ENCODE assay signal across 8 mouse cellular contexts in genomic region chr11:77077331-77077730, GRCm38 (mm10). TPM values are rescaled to one million over a fixed set of nuclear protein-coding genes. Genes with fewer than 3 reads are reported as not detected.
DNase-seq lines count a peak whose midpoint lies in the region; ATAC-seq and TF ChIP-seq lines count a peak whose summit lies in the region.
"Not testable (repeated sequence)": the region's sequence is repeated elsewhere in the genome, so short reads cannot be mapped to it uniquely, and the experiment has no call there.

No protein-coding gene starts in this region.

- H3K4me3 ChIP-seq in brown adipose tissue, adult 24 weeks (ENCODE audit: insufficient read depth, low read depth, low read length), result peak overlapping the region; percentile 89
- peak overlapping the region; percentile 93 for H3K4me3 ChIP-seq in forebrain, embryonic 11.5 days (ENCODE audit: low read depth, low read length)
- H3K4me3 ChIP-seq in heart, embryonic 13.5 days, result peak overlapping the region; percentile 78
- H3K4me3 ChIP-seq in intestine, embryonic 14.5 days (ENCODE audit: low read depth, low read length), result peak overlapping the region; percentile 62
- H3K4me3 ChIP-seq in limb, embryonic 12.5 days (replicated peaks), result peak overlapping the region; percentile 80
- peak overlapping the region; percentile 73 for H3K4me3 ChIP-seq in lung, embryonic 14.5 days (ENCODE audit: low read depth, low read length)
- peak overlapping the region; percentile 81 for H3K4me3 ChIP-seq in midbrain, postnatal 0 days (ENCODE audit: low read depth, low read length)
- peak overlapping the region; percentile 89 for H3K4me3 ChIP-seq in stomach, postnatal 0 days (ENCODE audit: low read depth, low read length)

- not testable (repeated sequence) for H3K27ac ChIP-seq in brown adipose tissue, adult 24 weeks (replicated peaks; ENCODE audit: low read depth, low read length); forebrain, embryonic 11.5 days (ENCODE audit: low read depth, low read length); intestine, embryonic 14.5 days (ENCODE audit: low read depth); limb, embryonic 12.5 days; lung, embryonic 14.5 days (ENCODE audit: low read depth); midbrain, postnatal 0 days (ENCODE audit: low read depth, low read length); stomach, postnatal 0 days (replicated peaks)
- peak overlapping the region; percentile 86; the same call in 1 of the 2 replicates for H3K27ac ChIP-seq in heart, embryonic 13.5 days (replicated peaks)

- not testable (repeated sequence) for TF ChIP-seq CTCF in lung, embryonic 14.5 days (IDR thresholded peaks at IDR 0.05; ENCODE audit: low read depth); midbrain, postnatal 0 days (IDR thresholded peaks at IDR 0.05); stomach, postnatal 0 days (IDR thresholded peaks at IDR 0.05; ENCODE audit: low read depth)

- ATAC-seq in forebrain, embryonic 11.5 days (replicated peaks; ENCODE audit: low FRiP score); heart, embryonic 13.5 days (ENCODE audit: extremely low read depth, insufficient number of reproducible peaks, low FRiP score, low TSS enrichment); intestine, embryonic 14.5 days (replicated peaks; ENCODE audit: low FRiP score, low TSS enrichment, low read depth); limb, embryonic 12.5 days (ENCODE audit: insufficient number of reproducible peaks, insufficient read depth, low FRiP score, low TSS enrichment, low read depth); lung, embryonic 14.5 days (ENCODE audit: insufficient read depth); midbrain, postnatal 0 days (ENCODE audit: low FRiP score); stomach, postnatal 0 days (ENCODE audit: low FRiP score, low TSS enrichment): not testable (repeated sequence)

- not testable (repeated sequence) for TF ChIP-seq EP300 in stomach, postnatal 0 days (optimal IDR thresholded peaks at IDR 0.05)

- peak overlapping the region; percentile 73 for H3K9ac ChIP-seq in forebrain, embryonic 11.5 days (ENCODE audit: low read length)
- peak overlapping the region; percentile 86 for H3K9ac ChIP-seq in heart, embryonic 13.5 days
- H3K9ac ChIP-seq in intestine, embryonic 14.5 days (ENCODE audit: low read length), result peak overlapping the region; percentile 76
- H3K9ac ChIP-seq in limb, embryonic 12.5 days (replicated peaks), result peak overlapping the region; percentile 88
- H3K9ac ChIP-seq in lung, embryonic 14.5 days, result peak overlapping the region; percentile 80
- H3K9ac ChIP-seq in midbrain, postnatal 0 days (replicated peaks; ENCODE audit: low read length, poor library complexity, severe bottlenecking), result peak overlapping the region; percentile 68
- H3K9ac ChIP-seq in stomach, postnatal 0 days (ENCODE audit: low read length), result peak overlapping the region; percentile 76; the same call in 1 of the 2 replicates

- 56% methylated on average over 4 of the region's 4 CpGs for WGBS in forebrain, embryonic 11.5 days
- WGBS in heart, embryonic 13.5 days, result 65% methylated on average over 4 of the region's 4 CpGs
- 70% methylated on average over 4 of the region's 4 CpGs for WGBS in intestine, embryonic 14.5 days
- WGBS in limb, embryonic 12.5 days, result 60% methylated on average over 4 of the region's 4 CpGs
- 69% methylated on average over 4 of the region's 4 CpGs for WGBS in lung, embryonic 14.5 days
- WGBS in midbrain, postnatal 0 days, result 50% methylated on average over 4 of the region's 4 CpGs
- 64% methylated on average over 4 of the region's 4 CpGs for WGBS in stomach, postnatal 0 days

- not testable (repeated sequence) for H3K9me3 ChIP-seq in forebrain, embryonic 11.5 days (ENCODE audit: control insufficient read depth, low read length); heart, embryonic 13.5 days; intestine, embryonic 14.5 days (ENCODE audit: control insufficient read depth, low read length); limb, embryonic 12.5 days; lung, embryonic 14.5 days (ENCODE audit: low read depth, low read length); midbrain, postnatal 0 days (ENCODE audit: low read length); stomach, postnatal 0 days (ENCODE audit: control insufficient read depth, low read length)

- not testable (repeated sequence) for H3K4me1 ChIP-seq in brown adipose tissue, adult 24 weeks (ENCODE audit: control insufficient read depth, insufficient read depth, insufficient read length, low read length); forebrain, embryonic 11.5 days (replicated peaks; ENCODE audit: control insufficient read depth, insufficient read depth, low read length); heart, embryonic 13.5 days; intestine, embryonic 14.5 days (replicated peaks; ENCODE audit: control insufficient read depth, insufficient read depth, low read length); limb, embryonic 12.5 days (replicated peaks); lung, embryonic 14.5 days (ENCODE audit: insufficient read depth); midbrain, postnatal 0 days (ENCODE audit: insufficient read depth, low read length); stomach, postnatal 0 days (replicated peaks; ENCODE audit: control insufficient read depth, insufficient read depth)

- not testable (repeated sequence) for H3K36me3 ChIP-seq in forebrain, embryonic 11.5 days (ENCODE audit: control insufficient read depth, insufficient read depth, low read length); stomach, postnatal 0 days (ENCODE audit: control insufficient read depth, insufficient read depth, low read length)
- peaks cover 36% of the 10 kb centered on the region for H3K36me3 ChIP-seq in heart, embryonic 13.5 days
- peaks cover 30% of the 10 kb centered on the region for H3K36me3 ChIP-seq in intestine, embryonic 14.5 days (ENCODE audit: control insufficient read depth, insufficient read depth, low read length)
- peaks cover 33% of the 10 kb centered on the region for H3K36me3 ChIP-seq in limb, embryonic 12.5 days
- H3K36me3 ChIP-seq in lung, embryonic 14.5 days (ENCODE audit: insufficient read depth), result peaks cover 28% of the 10 kb centered on the region
- peaks cover 12% of the 10 kb centered on the region for H3K36me3 ChIP-seq in midbrain, postnatal 0 days (ENCODE audit: insufficient read depth, low read length)

- peak overlapping the region; percentile 91 for H3K4me2 ChIP-seq in forebrain, embryonic 11.5 days (ENCODE audit: low read depth, low read length, severe bottlenecking)
- H3K4me2 ChIP-seq in heart, embryonic 13.5 days, result peak overlapping the region; percentile 97
- H3K4me2 ChIP-seq in intestine, embryonic 14.5 days (ENCODE audit: low read length), result peak overlapping the region; percentile 64
- H3K4me2 ChIP-seq in limb, embryonic 12.5 days, result peak overlapping the region; percentile 79
- peak overlapping the region; percentile 87 for H3K4me2 ChIP-seq in lung, embryonic 14.5 days
- H3K4me2 ChIP-seq in midbrain, postnatal 0 days (ENCODE audit: low read depth, low read length, poor library complexity, severe bottlenecking), result peak overlapping the region; percentile 89
- H3K4me2 ChIP-seq in stomach, postnatal 0 days (replicated peaks; ENCODE audit: low read depth), result peak overlapping the region; percentile 80

- DNase-seq in forebrain, embryonic 11.5 days (ENCODE audit: low spot score); intestine, embryonic 14.5 days (ENCODE audit: low spot score); lung, embryonic 14.5 days; midbrain, postnatal 0 days (ENCODE audit: low spot score); stomach, postnatal 0 days (ENCODE audit: low spot score): not testable (repeated sequence)

- H3K27me3 ChIP-seq in forebrain, embryonic 11.5 days (ENCODE audit: control insufficient read depth, insufficient read depth, low read length); intestine, embryonic 14.5 days (replicated peaks; ENCODE audit: control insufficient read depth, insufficient read depth, low read length); limb, embryonic 12.5 days; lung, embryonic 14.5 days (ENCODE audit: insufficient read depth, low read length); midbrain, postnatal 0 days (ENCODE audit: insufficient read depth, low read length); stomach, postnatal 0 days (ENCODE audit: control insufficient read depth, insufficient read depth, low read length): not testable (repeated sequence)
- H3K27me3 ChIP-seq in heart, embryonic 13.5 days (replicated peaks), result peaks cover 27% of the 10 kb centered on the region

RNA-seq across cellular contexts. Expression of gene Nsrp1, which starts 0.9 kb away (rescaled TPM):
- 10.3 and 12.1 TPM in 2 replicates for polyA plus RNA-seq in brown adipose tissue, adult 24 weeks (2012; ENCODE audit: insufficient read depth, insufficient read length, missing spikeins)
- 60.4 and 67.6 TPM in 2 replicates for polyA plus RNA-seq in forebrain, embryonic 11.5 days (2014; fragmentation: Nextera tagmentation; extraction: Ambion mirVana)
- 44.7 and 49.4 TPM in 2 replicates for polyA plus RNA-seq in heart, embryonic 13.5 days (2015; fragmentation: Nextera tagmentation; extraction: Ambion mirVana)
- 53.3 and 53.6 TPM in 2 replicates for polyA plus RNA-seq in intestine, embryonic 14.5 days (2014; fragmentation: Nextera tagmentation; extraction: Ambion mirVana)
- polyA plus RNA-seq in limb, embryonic 12.5 days (2016; fragmentation: Nextera tagmentation; extraction: Ambion mirVana), result 77.8 and 87.3 TPM in 2 replicates
- polyA plus RNA-seq in lung, embryonic 14.5 days (2014; fragmentation: Nextera tagmentation; extraction: Ambion mirVana), result 58.2 and 65.8 TPM in 2 replicates
- total RNA-seq in midbrain, postnatal 0 days (2014; rRNA removed), result 2.5 and 3.5 TPM in 2 replicates
- 53.1 and 55.0 TPM in 2 replicates for polyA plus RNA-seq in midbrain, postnatal 0 days (2015; fragmentation: Nextera tagmentation; extraction: Ambion mirVana)
- polyA plus RNA-seq in stomach, postnatal 0 days (2015; fragmentation: Nextera tagmentation; extraction: Ambion mirVana), result 38.5 and 45.1 TPM in 2 replicates
